Mouse (Mus musculus) embryonic facial prominence, embryonic 15.5 days (tissue): ENCODE measurements around the gene Sfxn2. TPM values are rescaled to one million over a fixed set of nuclear protein-coding genes. Genes with fewer than 3 reads are reported as not detected.

Experiments used
- ATAC-seq: fragments of 200-750 bp; cut with Nextera tagmentation; 2 replicates; pipeline ENCODE4 v1.8.0; 2017; ENCODE audit warnings: low read depth, moderate TSS enrichment; ENCODE audit not compliant: insufficient number of reproducible peaks, low FRiP score, low TSS enrichment
- H3K27ac ChIP-seq: fragments of 300-500 bp; sonication (generic); replicated peaks from 2 replicates; pipeline ENCODE4 v1.5.1; 2015; ENCODE audit warnings: mild to moderate bottlenecking, inconsistent platforms
- H3K27me3 ChIP-seq: fragments of 300-500 bp; sonication (generic); 2 replicates; pipeline ENCODE4 v1.6.1; 2015; ENCODE audit warnings: inconsistent platforms
- H3K36me3 ChIP-seq: fragments of 300-500 bp; sonication (generic); 2 replicates; pipeline ENCODE4 v1.6.1; 2015; ENCODE audit warnings: mild to moderate bottlenecking, inconsistent platforms
- H3K4me1 ChIP-seq: fragments of 300-500 bp; sonication (generic); 2 replicates; pipeline ENCODE4 v1.6.1; 2015; ENCODE audit warnings: inconsistent platforms
- H3K4me2 ChIP-seq: fragments of 300-500 bp; sonication (generic); replicated peaks from 2 replicates; pipeline ENCODE4 v1.6.1; 2015; ENCODE audit warnings: mild to moderate bottlenecking, inconsistent platforms
- H3K4me3 ChIP-seq: fragments of 300-500 bp; sonication (generic); replicated peaks from 2 replicates; pipeline ENCODE4 v1.5.1; 2015; ENCODE audit warnings: mild to moderate bottlenecking, inconsistent platforms
- H3K9ac ChIP-seq: fragments of 300-500 bp; sonication (generic); 2 replicates; pipeline ENCODE4 v1.6.1; 2015; ENCODE audit warnings: inconsistent platforms
- H3K9me3 ChIP-seq: fragments of 300-500 bp; sonication (generic); replicated peaks from 2 replicates; pipeline ENCODE4 v1.6.1; 2016; ENCODE audit warnings: inconsistent platforms
- WGBS: fragments of 180-500 bp; shearing (Covaris S2); methylation state at CpG from one replicate; pipeline ENCODE4 v1.1.7; 2015; 5-methylcytosine and 5-hydroxymethylcytosine counted together
- polyA plus RNA-seq: library from polyadenylated mRNA; unstranded; fragments of >200 nt; fragmentation: Nextera tagmentation; extraction: Ambion mirVana; gene quantifications from 2 replicates; pipeline ENCODE4 v1.2.1, GENCODE M21; 2015

Gene Sfxn2
- polyA plus RNA-seq, 1 experiment from 2014 or later, result 21.9 TPM

DNA sequence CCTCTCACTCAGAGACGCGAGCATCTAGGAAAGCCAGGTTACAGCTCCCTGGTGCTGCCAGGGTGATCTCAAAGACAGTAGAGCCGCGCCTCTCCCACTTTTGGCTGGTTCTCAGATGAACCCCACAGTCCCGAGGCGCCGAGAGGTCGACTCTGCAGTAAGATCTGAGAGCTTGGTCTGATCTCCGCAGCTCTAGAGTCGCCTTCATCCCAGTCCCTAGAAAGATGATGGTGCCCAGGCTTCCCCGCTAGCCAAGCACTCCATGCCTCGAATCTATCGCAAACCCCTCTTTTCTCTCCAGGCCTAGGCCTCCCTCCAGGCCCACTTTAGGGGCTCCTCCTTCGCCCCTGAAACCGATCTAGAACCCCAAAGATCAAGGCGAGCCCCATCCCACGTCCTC is 617 bp upstream of the Sfxn2 start:
- H3K4me3 ChIP-seq, result peak overlapping the region; percentile 64
- ATAC-seq, result peak; percentile 17

DNA sequence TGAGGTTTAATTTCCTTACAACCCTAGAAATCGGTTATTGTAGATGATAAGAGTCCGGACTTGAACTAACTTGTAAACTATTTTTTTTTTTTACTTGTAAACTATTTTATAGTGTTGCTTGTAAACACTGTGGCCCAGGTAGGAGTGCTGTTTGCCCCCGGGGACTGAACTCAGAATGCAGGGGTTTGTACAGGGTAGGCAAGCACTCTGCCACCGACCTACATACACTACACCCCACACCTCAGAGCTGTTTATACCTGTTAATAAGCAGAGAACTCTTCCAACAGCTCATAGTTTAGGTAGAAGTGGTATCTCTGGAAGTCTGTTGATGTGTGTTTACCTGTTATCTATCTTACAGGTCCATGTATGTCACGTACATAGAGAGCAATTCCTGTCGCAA is 825 bp downstream of the Sfxn2 start:
- Histone ChIP-seq H3K9me3 (no peaks in the 10 kb centered on the region), H3K4me1 (peaks cover 24% of the 10 kb centered on the region), H3K4me3 (peak overlapping the region; percentile 64), H3K9ac (no peak overlapping the region; the same call in 1 of the 2 replicates), H3K36me3 (no peaks in the 10 kb centered on the region), H3K27ac (no peak overlapping the region), H3K27me3 (no peaks in the 10 kb centered on the region), H3K4me2 (peak overlapping the region; percentile 67)
- WGBS, result 37% methylated on average over 6 of the region's 6 CpGs
- ATAC-seq, result no peak

More for the DNA sequence above, 617 bp upstream of the Sfxn2 start:
- peak overlapping the region; percentile 67 for H3K4me2 ChIP-seq
- peaks cover 24% of the 10 kb centered on the region for H3K4me1 ChIP-seq
- under 1% methylated on average over 17 of the region's 17 CpGs for WGBS
- H3K9ac ChIP-seq, result peak overlapping the region; percentile 58
- H3K27me3 ChIP-seq, result no peaks in the 10 kb centered on the region
- H3K36me3 ChIP-seq, result no peaks in the 10 kb centered on the region
- H3K27ac ChIP-seq, result peak overlapping the region; percentile 83
- no peaks in the 10 kb centered on the region for H3K9me3 ChIP-seq

DNA sequence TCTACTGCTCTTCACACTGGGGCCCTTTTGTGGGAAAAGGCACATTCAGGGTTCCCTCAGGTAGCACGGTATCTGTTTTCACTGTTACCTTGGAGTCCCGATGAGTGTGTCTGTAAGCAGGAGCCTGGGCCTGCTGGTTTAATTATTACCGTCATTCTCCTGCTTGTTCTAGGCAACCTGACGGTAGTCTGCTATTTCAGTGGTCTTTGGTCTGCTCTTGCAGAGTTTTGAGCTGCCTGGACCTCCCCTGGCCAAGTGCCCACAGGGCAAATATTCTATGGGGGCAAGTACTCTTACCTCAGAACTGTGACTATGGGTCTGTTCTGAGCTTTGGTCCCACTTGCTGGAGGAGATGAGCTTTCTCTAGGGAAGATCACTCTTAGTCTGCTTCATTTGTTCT is 2.0 kb downstream of the Sfxn2 start:
- no peak overlapping the region for H3K4me3 ChIP-seq
- peaks cover 24% of the 10 kb centered on the region for H3K4me1 ChIP-seq
- H3K36me3 ChIP-seq, result no peaks in the 10 kb centered on the region
- no peak overlapping the region for H3K27ac ChIP-seq
- H3K9me3 ChIP-seq, result no peaks in the 10 kb centered on the region
- no peak for ATAC-seq
- WGBS, result 45% methylated on average over 4 of the region's 4 CpGs
- H3K4me2 ChIP-seq, result no peak overlapping the region
- no peak overlapping the region for H3K9ac ChIP-seq
- no peaks in the 10 kb centered on the region for H3K27me3 ChIP-seq

DNA sequence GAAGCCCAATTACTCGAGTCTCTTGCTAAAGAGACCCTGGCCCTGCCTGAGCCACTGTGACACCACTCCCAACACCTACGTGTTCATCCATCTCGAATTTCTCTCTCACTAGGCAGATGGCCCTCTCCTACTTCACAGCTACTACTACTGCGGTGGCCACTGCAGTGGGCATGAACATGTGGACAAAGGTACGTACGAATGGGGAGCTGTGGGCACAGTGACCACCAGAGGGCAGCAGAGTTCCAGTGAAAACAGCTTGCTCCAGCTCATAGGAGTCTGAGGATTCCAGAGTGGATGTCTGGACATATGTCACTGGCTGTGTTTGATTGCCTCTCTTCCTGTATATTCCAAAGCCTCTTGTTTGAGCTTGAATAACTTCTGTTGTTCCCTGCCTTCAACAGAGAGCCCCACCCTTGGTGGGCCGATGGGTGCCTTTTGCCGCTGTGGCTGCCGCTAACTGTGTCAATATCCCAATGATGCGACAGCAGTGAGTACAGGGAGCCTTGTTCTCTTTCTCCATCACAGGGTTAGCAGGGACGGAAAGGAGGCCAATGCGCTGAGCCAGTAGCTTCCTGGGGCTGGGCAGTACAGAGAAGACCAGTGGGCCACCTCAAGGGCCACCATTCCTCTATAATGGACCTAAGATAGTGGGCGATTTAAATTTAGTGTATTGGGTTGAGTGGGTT is 14.8 kb downstream of the Sfxn2 start:
- Histone ChIP-seq H3K4me3 (no peak overlapping the region), H3K9ac (no peak overlapping the region), H3K27ac (no peak overlapping the region), H3K36me3 (peaks cover 48% of the 10 kb centered on the region), H3K9me3 (no peaks in the 10 kb centered on the region), H3K27me3 (no peaks in the 10 kb centered on the region), H3K4me1 (no peaks in the 10 kb centered on the region), H3K4me2 (no peak overlapping the region)
- no peak for ATAC-seq
- 56% methylated on average over 13 of the region's 13 CpGs for WGBS

- no peak for ATAC-seq
- no peak overlapping the region for H3K4me3 ChIP-seq
- no peaks in the 10 kb centered on the region for H3K27me3 ChIP-seq
- H3K4me1 ChIP-seq, result no peaks in the 10 kb centered on the region
- no peaks in the 10 kb centered on the region for H3K9me3 ChIP-seq
- peaks cover 50% of the 10 kb centered on the region for H3K36me3 ChIP-seq
- H3K9ac ChIP-seq, result no peak overlapping the region
- WGBS, result 92% methylated on average over 6 of the region's 6 CpGs
- H3K27ac ChIP-seq, result no peak overlapping the region
- no peak overlapping the region for H3K4me2 ChIP-seq
Observed at GRCm38 (mm10) chr19:46591575-46591974, 18.4 kb downstream of the Sfxn2 start.

DNA sequence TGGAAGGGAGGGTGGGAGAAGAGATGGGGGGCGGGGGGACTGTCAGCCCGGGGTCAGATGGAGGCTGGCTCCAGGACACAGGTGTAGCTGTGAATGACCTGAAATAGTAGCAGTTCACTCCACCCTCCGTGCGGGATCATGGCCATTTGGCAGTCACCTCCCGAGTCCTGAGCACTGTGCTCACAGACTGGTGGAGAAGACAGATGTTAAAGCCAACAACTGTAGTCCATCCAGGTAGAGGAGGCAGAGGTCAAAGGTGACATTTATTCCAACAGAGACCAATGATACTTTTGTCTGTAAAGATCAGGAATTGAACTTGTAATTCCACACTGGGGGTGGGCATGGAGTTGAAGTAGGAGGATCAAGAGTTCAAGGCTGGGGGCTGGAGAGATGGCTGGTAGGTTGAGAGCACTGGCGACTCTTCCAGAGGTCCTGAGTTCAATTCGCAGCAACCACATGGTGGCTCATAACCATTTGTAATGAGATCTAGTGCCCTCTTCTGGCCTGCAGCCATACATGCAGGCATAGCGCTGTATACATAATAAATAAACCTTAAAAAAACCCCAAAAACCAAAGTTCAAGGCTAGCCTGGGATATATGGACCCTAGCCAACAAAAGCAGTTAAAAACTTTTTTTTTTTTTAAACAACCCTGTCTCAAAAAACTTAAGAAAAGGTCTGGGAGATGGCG is 19.7 kb downstream of the Sfxn2 start:
- H3K27ac ChIP-seq, result no peak overlapping the region
- no peak overlapping the region for H3K9ac ChIP-seq
- no peak overlapping the region for H3K4me3 ChIP-seq
- no peaks in the 10 kb centered on the region for H3K27me3 ChIP-seq
- WGBS, result 91% methylated on average over 9 of the region's 9 CpGs
- no peaks in the 10 kb centered on the region for H3K4me1 ChIP-seq
- ATAC-seq, result no peak
- peaks cover 53% of the 10 kb centered on the region for H3K36me3 ChIP-seq
- no peak overlapping the region for H3K4me2 ChIP-seq
- no peaks in the 10 kb centered on the region for H3K9me3 ChIP-seq

DNA sequence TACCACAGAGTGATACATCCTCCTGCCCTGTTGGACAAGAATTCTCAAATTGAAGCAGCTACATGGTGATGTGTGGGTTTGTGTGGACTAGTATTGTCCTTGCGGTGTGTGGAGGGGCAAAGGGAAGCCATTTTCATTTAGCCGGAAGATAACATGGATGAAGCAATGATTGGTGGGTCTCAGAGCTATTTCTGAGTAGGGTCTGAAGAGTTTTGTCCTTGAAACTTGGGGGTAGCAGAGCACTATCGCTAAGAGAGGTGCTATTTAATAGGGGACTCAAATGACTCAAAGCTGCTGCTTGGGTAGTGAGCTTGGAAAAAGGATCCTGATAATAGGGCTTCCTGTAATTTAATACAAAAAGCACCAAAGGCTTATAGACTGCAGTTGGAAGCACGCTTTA is 25.0 kb downstream of the Sfxn2 start:
- Histone ChIP-seq H3K36me3 (peaks cover 26% of the 10 kb centered on the region), H3K27ac (no peak overlapping the region), H3K4me1 (peaks cover 22% of the 10 kb centered on the region), H3K27me3 (no peaks in the 10 kb centered on the region), H3K4me3 (peak overlapping the region; percentile 99), H3K9me3 (no peaks in the 10 kb centered on the region), H3K9ac (no peak overlapping the region), H3K4me2 (peak overlapping the region; percentile 71)
- WGBS, result 72% methylated on average over 4 of the region's 4 CpGs
- ATAC-seq, result no peak

DNA sequence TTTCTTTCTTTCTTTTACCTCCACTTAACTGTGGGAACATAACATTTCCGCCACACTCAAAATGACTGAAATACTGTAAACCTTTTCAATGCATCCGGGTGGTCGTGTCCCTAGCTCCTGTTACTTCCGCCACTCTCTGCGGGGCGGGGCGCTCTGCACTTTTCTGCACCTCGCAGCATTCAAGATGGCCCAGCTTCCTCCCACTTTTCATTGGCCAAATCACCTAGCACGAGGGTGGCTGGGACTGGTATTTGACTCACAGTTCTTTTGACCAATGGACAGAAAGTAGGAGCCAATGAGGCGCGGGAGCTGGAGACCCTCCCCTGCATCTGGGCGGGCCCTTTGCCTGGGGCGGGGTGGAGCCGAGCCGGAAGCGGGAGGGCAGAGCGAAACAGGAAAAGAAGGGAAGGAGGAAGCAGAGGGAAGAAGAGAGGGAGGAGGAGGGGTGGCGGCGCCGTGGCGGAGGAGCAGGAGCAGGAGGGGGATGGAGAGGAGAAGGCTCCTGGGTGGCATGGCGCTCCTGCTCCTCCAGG is 25.6 kb downstream of the Sfxn2 start, which contains the start of gene Wbp1l:
Gene Wbp1l (plus strand): TSS at position 365 of the 533 bp plus-strand sequence.
- Histone ChIP-seq H3K36me3 (peaks cover 27% of the 10 kb centered on the region), H3K4me3 (peak within 1 kb of the TSS; percentile 99), H3K27me3 (no peaks in the 10 kb centered on the region), H3K4me1 (peaks cover 22% of the 10 kb centered on the region), H3K27ac (peak within 1 kb of the TSS; percentile 78), H3K4me2 (peak within 1 kb of the TSS; percentile 71), H3K9ac (peak within 1 kb of the TSS; percentile 80), H3K9me3 (no peaks in the 10 kb centered on the region)
- under 1% methylated on average over 22 of the region's 22 CpGs for WGBS
- peak; percentile 99 for ATAC-seq

DNA sequence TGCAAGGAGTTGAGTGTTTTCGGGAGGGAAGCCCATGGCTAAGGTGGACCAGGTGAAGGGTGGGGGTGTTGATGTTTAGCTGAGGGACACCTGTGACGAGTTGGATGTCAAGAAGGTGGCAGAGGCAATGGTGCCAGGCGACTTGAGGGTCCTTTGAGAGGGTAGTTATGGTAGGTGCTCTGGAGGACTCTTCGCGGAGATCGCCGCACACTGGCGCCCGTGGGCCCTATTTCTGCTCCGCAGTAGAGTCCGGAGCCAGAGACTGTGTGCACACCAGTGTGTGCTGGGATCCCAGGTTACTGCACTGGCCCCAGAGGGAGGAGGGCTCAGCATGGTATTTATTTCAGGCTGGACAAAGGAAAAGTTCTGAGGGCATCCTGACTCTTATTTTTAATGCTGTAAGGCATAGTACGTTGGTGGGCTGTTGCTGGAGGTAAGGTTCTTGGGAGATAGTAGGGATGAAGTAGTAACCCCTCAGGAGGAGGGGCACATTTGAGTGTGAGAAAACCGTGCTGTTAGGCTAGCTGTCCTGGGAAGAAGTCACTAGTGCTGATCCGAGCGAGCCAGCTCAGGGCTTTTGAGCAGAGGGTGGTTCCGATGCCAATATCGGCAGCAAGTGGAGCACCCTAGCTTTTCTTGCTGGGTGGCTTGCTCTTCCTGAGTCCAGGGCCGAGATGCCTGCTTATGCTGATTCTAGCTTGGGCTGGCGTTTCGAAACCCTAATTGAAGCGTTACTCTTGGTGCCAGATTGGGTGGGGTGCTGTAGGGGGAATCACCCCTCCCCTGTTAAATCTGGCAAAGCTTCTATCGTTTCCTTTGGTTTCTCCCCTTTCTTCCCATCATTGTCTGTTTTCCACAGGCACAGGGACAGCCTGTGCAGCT is 26.5 kb downstream of the Sfxn2 start:
- Histone ChIP-seq H3K27me3 (no peaks in the 10 kb centered on the region), H3K4me2 (peak overlapping the region; percentile 71), H3K4me1 (peaks cover 22% of the 10 kb centered on the region), H3K36me3 (peaks cover 26% of the 10 kb centered on the region), H3K9ac (peak overlapping the region; percentile 80), H3K27ac (peak overlapping the region; percentile 78), H3K9me3 (no peaks in the 10 kb centered on the region), H3K4me3 (peak overlapping the region; percentile 99)
- 12% methylated on average over 22 of the region's 22 CpGs for WGBS
- no peak for ATAC-seq

GRCm38 (mm10) chr19:46600371-46600770 is 27.2 kb downstream of the Sfxn2 start:
- H3K4me2 ChIP-seq, result peak overlapping the region; percentile 71
- H3K27ac ChIP-seq, result 0 out of 2 replicates have a peak overlapping the region, but pooled peaks have one; percentile 78
- peak overlapping the region; percentile 99 for H3K4me3 ChIP-seq
- no peak overlapping the region for H3K9ac ChIP-seq
- no peak for ATAC-seq
- H3K27me3 ChIP-seq, result no peaks in the 10 kb centered on the region
- H3K9me3 ChIP-seq, result no peaks in the 10 kb centered on the region
- WGBS, result 67% methylated on average over 4 of the region's 4 CpGs
- peaks cover 27% of the 10 kb centered on the region; the same call in 1 of the 2 replicates for H3K36me3 ChIP-seq
- peaks cover 22% of the 10 kb centered on the region for H3K4me1 ChIP-seq

DNA sequence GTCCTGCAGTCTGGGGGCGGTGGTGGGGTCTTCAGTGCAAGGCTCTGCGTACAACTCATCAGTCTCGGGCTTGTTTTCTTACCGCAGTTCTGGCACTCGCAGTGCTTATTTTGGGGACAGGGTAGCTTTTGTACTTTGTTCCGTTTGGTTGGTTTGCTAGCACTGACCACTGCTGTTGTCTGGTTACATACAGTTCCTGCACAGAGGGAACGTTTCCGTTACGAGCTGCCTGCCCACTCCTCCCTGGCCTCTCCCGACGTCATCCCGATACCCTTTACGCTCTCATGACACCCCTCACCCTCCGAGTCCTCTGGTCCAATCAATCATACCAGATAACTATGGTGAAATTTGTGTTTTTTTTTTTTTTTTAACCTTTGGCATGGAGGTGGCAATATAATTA is 28.3 kb downstream of the Sfxn2 start:
- Histone ChIP-seq H3K9ac (no peak overlapping the region), H3K4me1 (peaks cover 22% of the 10 kb centered on the region), H3K27ac (no peak overlapping the region), H3K27me3 (no peaks in the 10 kb centered on the region), H3K36me3 (peaks cover 33% of the 10 kb centered on the region; the same call in 1 of the 2 replicates), H3K4me3 (no peak overlapping the region), H3K4me2 (no peak overlapping the region), H3K9me3 (no peaks in the 10 kb centered on the region)
- 87% methylated on average over 14 of the region's 14 CpGs for WGBS
- no peak for ATAC-seq
